Mouse (Mus musculus) myocyte (in vitro differentiated cells): Measurements from ENCODE around the gene Aco2.

ENCODE experiments used
- E2F4 ChIP-seq: IDR thresholded peaks from one replicate; pipeline ENCODE4 v1.6.1; 2011; ENCODE audit warnings: mild to moderate bottlenecking, control low read depth, moderate library complexity; ENCODE audit not compliant: insufficient read depth
- MAX ChIP-seq: IDR thresholded peaks from one replicate; pipeline ENCODE4 v1.6.1; 2011; ENCODE audit warnings: low read depth, mild to moderate bottlenecking, control low read depth
- MYOD1 ChIP-seq, 3 experiments: IDR thresholded peaks; one replicate each; pipeline ENCODE4 v1.6.1; 2011; ENCODE audit warnings: control low read depth in 2 of 3, low read depth in 2 of 3, mild to moderate bottlenecking in 2 of 3, moderate library complexity in 1 of 3; ENCODE audit not compliant: insufficient read length in 2 of 3, control insufficient read depth in 1 of 3
- MYOG ChIP-seq, 3 experiments: IDR thresholded peaks; one replicate each; pipeline ENCODE4 v1.6.1; 2011; ENCODE audit warnings: control low read depth in 2 of 3, low read depth in 2 of 3, mild to moderate bottlenecking in 2 of 3; ENCODE audit not compliant: insufficient read length in 2 of 3, control insufficient read depth in 1 of 3, insufficient read depth in 1 of 3
- POLR2A ChIP-seq: IDR thresholded peaks from one replicate; pipeline ENCODE4 v1.6.1; 2011; ENCODE audit warnings: low read depth, mild to moderate bottlenecking, control low read depth, moderate library complexity; ENCODE audit not compliant: insufficient read length
- POLR2AphosphoS2 ChIP-seq: IDR thresholded peaks from one replicate; pipeline ENCODE4 v1.6.1; 2011; ENCODE audit warnings: low read depth, control low read depth; ENCODE audit not compliant: insufficient read length
- REST ChIP-seq: IDR thresholded peaks from one replicate; pipeline ENCODE4 v1.6.1; 2011; ENCODE audit warnings: mild to moderate bottlenecking, control low read depth, moderate library complexity; ENCODE audit not compliant: insufficient read depth, insufficient read length
- SRF ChIP-seq: IDR thresholded peaks from one replicate; pipeline ENCODE4 v1.6.1; 2011; ENCODE audit warnings: low read depth; ENCODE audit not compliant: control insufficient read depth, insufficient read length
- TCF12 ChIP-seq: IDR thresholded peaks from one replicate; pipeline ENCODE4 v1.6.1; 2011; ENCODE audit warnings: mild to moderate bottlenecking, control low read depth; ENCODE audit not compliant: poor library complexity, insufficient read depth, severe bottlenecking
- USF1 ChIP-seq: IDR thresholded peaks from one replicate; pipeline ENCODE4 v1.6.1; 2011; ENCODE audit warnings: low read depth, mild to moderate bottlenecking, control low read depth, moderate library complexity

DNA sequence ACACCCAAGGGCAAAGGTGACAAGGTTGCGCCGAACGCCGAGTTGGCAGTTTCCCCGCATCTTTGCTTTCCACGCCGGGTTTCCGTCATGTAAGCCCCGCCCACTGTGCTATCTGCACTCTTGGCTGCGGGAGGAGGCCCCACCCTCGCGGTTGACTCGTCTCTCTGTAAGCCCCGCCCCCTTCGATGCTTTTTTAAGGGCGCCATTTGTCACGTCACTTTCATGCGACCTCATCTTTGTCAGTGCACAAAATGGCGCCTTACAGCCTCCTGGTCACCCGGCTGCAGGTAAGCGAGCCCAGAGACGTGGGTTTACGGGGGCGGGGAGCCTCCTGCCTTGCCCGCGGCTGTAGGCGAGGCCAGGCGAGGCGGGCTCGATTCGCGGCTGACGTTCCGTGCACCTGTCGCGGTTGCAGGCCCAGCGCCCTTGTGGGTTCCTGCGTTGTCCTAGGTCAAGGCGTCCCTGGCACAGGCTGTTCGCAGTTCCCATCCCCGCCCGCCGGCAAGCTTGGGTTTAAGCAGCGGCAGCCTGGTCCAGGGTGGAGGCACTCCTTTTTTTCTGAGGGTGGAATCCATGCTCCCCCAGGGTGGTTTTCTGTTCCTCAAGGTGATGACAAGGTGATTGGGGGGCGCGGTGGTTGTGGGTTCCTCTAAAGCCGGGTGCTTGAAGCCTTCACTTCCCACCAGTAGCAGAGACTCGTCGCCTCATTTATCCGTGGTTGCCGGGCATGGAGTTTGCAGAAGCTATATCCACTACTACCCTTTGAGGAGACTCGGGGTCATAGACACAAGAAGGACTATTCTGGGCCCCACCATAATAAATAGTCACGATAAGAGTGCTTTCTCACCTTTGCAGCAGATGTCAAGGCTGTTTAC is at the start of gene Aco2:
- peak; percentile 87 for TF ChIP-seq POLR2A
- no peak for TF ChIP-seq REST
- no peak for TF ChIP-seq MAX
- TF ChIP-seq USF1, result no peak
- TF ChIP-seq TCF12, result no peak
- peak in 2 of 3 experiments; percentile 38 to 81 for TF ChIP-seq MYOD1 (IDR thresholded peaks at IDR 0.05; ENCODE audit: control insufficient read depth in 1 of 3, insufficient read length in 2 of 3, low read depth in 2 of 3)
- no peak for TF ChIP-seq E2F4
- TF ChIP-seq MYOG (IDR thresholded peaks at IDR 0.05; ENCODE audit: control insufficient read depth in 1 of 3, insufficient read depth in 1 of 3, insufficient read length in 2 of 3, low read depth in 2 of 3), result peak in 2 of 3 experiments; percentile 51 to 62
- peak; percentile 83 for TF ChIP-seq SRF
- peak; percentile 84 for TF ChIP-seq POLR2AphosphoS2
